Mouse (Mus musculus) retina, postnatal 1 day (tissue): Measurements from ENCODE around the gene Vsx1.

Source experiments
- DNase-seq: peaks from one replicate; pipeline ENCODE4 v3.0.0-alpha.2; 2012

Gene Vsx1

DNA sequence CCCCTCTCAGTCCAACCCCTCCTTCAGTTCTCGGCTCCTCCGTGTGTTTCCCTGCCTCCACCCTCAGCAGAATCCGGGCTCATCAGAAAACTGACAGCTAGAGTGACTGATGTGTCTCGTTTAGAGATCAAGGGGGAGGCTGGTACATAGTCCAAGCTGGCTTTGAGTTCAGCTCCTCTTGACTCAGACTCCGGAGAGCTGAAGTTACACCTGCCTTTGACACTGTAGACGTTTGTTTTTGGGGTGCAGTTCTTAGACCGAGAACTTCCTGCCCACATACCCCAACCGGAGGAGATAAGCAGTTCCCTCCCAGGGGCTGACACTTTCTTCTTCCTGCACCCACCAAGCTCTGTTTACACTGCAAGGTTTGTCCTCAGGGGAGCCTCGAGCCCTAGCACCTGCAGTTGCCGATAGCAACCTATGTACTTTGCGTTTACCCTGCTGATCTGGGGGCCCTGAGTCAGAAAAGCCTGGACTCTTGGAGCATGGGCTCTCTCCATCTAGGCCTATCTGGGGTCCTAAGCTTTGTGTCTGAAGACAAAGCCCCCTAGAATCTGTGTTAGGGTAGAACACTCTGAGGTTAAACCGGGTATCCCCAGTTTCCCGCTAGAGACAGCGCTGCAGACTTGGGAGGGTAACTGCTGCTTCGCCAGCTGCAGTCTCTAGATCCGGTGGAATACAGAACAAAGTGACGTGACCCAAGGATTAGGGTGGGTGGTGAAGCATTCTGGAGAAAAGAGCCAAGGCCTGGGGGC is 21.9 kb downstream of the Vsx1 start:
- DNase-seq, result peak; percentile 65

DNA sequence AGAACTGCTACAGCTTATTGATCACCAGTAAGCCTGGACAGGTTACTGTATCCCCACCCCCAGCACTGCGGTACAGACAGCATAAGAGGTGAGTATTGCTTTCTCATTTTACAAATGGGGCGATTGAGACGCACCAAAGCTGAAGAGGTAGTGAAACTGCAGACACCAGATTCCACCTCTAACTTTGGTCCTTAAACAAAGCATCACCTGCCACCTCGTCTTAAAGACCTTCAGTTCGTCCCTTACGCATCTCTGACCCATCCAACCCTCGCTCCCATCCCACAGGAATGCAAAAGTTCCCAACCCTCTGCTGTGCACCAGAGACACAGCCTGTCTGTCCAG is 22.5 kb downstream of the Vsx1 start:
- DNase-seq, result no peak

DNA sequence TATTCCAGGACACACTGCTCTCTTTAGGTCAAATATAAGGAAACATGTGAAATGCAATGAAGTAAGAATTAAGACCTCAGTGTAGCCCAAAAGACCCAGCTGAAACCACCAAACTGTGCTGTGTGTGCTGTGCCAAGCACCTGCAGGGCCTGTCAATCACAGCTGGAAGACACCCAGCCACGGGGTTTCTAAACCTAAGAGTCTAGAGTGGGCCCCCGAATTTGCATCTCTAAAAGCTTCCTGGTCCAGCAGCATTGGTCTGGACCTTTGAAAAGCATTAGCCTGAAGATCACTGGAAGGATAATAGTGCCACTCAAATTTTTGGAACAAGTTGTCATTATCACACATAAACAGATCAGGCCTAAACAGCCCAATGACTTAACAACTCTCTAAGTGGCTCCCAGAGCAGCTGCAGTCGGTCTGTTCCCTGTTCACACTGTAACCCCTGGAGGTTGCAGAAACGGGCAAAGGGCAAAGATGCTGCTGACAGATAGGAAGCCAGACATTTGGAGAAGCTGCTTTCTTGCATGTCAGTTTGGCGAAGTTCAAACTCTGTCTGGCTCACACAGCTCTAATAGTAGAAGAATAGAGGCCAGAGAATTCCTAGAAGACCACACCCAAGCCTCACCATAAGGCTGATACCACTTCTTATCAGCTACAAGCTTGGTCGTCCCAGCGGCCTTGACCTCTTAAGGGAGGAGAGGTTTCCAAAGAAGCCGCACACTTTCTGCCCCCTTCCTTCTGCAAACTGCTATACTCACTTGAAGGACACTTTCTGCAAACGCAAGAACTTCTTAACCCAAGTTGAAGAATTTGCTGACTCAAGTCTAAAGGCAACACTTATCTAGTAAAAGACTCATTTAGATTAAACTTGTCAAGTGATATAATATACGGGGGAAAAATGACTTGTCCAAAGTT is 23.4 kb downstream of the Vsx1 start:
- DNase-seq, result no peak

DNA sequence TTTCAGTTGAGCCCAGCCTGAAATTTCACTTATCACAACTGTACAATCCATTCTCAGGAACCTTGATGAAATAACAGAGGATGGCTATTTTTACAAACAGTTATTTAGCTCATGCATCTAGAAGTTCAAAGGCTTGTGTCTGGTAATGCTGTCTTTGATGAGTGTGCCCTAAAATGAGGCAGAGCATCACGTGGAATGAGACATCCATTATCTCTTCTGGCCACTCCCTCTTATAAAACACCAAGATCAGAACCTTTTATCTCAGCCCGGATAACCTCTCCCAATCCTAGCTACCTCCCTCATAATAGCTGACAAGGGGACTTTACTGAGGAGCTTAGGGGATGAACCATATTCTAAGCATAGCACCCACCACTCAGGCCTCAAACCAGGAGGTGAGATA is 24.2 kb downstream of the Vsx1 start:
- no peak for DNase-seq

DNA sequence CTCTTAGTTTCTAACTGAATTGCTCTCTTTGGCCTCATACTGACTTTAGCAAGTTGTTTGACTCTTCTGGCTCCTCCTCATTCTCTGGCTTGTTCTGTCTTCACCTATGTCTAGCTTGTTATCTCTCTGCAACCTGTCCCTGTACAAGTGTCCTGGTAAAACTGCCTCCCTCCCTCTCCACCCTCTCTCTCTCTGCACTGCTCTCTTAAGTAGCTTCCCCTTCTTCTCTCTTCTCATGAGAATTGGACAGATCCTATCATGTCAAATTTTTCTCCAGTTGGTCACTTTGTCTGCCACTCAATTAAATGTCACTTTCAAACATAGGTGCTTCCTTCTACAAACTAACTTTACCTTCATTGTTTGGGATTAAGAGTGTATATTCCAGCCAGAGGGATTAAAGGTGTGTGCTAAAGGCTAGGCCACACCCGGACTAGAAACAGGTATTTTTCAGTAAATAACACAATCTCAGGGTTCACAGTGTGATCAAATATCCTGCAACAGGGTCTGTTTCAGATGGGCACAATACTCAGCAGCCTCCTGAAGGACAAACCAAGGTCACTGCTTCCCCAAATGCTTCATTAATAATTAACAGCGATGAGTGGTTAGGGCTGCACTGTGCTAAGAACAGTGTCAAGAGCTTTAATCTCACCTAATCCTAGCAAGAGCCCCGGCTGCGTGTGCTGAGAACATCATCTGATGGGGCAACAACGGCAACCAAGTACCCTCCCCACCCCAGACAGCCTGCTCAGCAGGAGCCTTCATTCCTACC is 24.8 kb downstream of the Vsx1 start:
- no peak for DNase-seq

DNA sequence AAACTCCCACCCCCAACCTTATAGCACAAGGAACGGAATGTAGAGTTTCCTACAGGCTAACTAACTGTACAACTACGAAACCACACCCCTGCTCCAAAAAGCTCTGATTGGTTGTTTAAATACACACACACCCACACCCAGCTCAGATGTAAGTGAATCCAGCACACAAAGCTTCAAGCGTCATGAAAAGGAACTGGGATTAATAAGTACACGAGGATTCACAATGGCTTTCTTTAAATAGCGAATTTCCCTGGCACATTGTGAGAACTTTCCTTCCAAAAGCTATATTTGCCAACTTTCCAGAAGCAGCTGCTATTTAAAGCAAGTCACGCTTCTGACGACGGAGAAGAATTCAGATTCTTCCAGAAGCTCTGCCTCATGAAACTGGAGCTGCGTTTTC is 25.9 kb downstream of the Vsx1 start:
- DNase-seq, result no peak

DNA sequence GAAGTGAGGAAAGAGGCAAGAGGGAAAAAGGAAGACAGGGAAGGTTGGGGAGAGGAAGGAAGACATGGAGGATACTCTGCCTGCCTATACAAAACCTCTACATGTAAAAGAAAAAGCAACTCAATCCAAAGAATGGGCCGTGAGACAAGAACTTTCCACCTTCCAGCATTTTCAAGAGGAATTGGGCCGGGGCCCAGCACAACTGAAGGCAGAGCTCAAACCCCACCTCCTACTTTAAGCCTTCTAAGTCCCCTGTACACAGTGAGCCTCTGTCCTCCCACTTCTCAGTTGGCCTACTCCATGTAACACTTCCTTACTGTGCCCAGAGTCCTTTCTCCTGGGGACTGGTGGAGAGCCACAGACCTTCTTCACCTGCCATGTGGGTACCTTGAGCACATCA is 27.2 kb downstream of the Vsx1 start:
- no peak for DNase-seq

DNA sequence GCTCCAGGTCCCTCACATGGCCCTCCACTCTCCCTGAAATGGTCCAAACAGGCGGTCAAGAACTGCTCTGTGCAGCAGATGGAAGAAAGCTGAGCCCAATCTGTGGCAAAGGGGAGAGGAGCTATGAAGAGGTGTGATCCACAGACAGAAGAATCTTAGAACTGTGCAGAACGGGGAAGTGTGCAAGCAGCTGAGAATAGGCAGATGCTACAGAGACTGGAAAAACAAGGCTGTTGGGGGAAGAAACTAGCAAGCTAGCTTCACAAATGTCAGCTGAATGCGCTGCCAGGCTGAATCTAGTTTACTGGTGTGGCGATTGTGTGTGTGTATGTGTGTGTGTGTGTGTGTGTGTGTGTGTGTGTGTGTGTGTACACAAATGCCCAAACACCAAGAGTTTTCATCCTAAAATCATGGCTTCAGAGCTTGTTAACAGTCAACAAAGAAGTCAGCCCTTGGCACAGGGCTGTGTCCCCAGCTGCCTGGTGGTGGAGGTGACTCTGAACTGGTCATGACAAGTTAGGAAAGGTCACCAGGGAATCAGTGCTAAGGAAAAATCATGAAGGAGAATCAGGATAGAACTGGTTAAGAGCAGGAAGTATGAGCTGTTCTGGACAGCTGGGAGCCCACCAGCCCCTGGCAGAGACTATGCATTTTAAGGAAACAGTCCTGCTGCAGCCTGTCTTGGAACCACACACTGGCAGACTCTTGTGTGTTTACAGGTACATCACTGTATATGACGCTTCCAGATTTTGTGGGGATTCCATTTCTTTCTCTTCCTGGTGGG is 28.3 kb downstream of the Vsx1 start:
- no peak for DNase-seq

DNA sequence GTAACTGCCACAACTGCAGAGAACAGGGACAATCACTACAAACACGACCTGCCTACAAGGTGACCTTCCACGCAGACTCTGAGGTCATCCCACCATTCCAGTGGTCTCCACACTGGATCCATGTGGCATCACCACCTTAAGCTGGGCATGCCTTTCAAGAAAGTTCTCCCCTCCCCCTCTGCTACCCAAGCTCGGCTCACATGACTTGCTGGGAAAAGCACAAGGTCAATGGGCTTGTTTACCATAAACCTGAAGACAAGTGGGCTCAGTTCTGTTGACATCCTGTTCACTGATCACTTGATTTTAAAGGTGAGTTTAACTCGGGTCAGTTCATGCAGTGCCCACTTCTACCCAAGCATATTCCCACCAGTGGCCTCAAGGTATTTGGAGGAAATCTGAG is 29.1 kb downstream of the Vsx1 start:
- DNase-seq, result no peak

DNA sequence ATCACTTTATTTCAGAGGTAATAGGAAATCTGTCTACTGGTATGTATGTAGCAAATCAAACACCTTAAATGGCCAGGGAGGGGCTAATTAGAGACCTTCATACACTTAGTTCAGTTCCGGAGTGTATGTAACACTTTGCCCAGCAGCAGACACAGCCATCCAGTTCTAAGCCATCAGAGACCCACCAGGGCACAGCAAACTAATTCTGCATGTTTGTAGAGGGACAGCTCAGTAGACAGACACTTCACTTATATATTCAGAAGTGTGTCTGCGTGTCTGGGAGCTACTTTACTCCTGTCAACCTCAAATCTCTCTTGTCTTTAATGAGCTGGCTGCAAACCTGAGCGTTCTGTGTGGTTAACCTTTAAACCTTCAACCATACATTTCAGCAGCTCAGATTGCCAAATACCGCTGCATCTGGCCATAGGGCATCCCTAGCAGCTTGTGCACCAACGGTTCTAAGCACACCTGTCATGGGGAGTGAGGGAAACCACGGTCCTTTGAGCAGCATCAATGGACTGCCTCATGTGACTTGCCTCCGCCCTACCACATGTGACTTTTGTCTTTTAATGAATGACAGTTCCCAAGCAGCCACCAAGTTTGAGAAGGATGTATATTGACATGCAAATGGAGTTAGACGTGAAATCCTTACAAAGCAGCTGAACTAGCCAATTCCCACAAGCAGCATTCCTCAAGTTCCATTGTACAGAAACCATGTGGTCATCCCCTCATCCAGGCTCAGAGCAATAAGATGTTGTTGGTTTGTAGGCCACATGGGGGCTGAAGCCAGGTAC is 32.0 kb downstream of the Vsx1 start:
- DNase-seq, result no peak

DNA sequence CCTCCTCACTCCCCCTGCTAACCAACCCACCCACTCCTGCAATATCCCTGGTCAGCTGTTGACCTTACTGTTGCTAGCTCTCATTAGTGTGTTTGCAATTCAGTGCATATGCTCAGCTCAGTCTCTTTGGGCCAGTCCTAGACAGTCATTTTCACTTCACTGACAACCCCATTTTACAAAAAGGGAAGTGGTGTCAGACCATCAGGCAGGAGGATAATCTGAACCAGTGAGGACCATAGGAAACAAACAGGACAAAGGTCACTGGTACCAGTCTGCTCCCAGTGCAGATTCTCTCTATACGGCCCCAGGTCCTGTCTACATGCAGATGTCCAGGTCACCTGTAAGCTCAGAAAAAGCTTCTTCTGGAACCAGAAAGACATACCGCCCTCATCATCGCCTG is 33.0 kb downstream of the Vsx1 start:
- no peak for DNase-seq

DNA sequence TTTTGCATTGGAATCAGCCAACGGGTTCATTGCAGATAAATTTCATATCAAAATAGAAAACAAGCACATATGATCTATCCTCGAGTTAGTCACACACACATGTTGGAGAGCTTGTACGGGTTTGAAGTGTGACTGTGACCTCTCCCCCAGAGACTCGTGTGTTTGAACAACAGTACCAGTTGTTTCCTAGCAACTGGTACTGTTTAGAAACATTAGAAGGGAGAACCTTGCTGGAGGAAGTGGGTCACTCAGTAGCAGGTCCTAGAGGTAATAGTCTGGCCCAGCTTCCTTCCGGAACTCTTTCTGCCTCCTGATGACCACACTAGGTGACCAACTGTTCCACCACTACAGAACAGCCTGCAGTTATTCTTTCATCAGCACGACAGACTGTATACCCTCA is 33.9 kb downstream of the Vsx1 start:
- DNase-seq, result no peak

DNA sequence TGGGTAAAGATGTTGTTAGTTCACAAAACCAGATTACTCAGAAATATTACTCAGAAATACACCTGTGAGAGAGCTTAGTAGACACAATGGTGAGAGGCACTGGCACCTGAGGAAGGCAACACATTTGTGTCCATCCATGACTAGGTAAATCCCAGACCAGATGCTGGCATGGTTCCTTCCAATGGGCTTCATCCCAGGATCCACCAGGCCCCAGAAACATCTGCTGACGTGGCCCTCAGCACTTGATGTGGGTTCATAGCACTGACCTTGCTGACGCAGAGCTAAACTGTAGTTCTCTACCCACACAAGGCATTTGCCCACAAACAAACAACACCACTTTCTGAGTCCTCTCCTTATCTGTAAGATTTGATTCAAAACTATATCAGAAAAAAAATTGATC is 34.3 kb downstream of the Vsx1 start:
- no peak for DNase-seq

DNA sequence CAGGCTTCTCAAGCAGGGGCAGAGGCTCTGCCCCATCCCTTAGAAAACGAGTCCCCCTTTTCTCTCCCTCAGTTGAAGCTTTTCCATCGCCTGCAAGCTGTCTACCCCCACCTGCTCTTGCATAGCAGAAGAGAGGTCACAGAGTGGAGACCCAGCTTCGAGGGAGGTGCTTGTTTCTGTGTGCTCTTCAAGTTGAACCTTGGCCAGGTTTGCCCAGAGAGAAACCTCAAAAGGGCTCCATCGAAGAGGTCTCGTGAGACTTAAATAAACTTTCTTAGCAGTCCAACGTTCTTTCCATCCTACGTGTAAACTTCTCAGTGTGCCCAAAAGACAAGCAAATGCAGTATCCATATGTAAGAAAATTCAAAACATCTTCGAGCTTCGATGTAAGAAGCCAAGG is 37.8 kb downstream of the Vsx1 start:
- no peak for DNase-seq

DNA sequence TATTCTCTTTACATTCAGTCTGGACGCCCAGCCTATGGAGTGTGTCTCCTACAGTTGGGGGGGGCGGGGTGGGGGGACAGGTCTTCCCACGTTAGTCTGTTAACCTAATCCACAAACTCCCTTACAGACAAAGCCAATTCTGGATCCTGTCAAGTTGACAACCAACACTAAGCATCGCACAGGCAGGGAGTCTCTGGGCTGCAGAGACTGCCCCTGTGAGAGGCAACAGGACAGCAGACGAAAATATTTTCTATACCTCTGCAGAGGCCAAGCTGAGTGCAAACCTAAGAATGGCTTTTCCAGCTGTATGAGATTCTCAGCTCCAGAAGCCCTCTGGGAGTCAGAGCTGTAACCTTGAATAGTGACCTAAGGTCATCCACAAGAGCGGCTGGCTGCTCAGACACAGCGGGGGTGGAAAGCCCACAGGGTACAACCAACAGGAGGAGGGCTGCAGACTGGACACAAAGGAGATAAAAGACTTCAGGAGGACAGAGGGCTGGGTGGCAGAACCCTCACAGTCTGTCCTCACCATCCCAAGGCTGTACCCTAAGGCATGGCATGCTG is 38.6 kb downstream of the Vsx1 start:
- peak; percentile 14 for DNase-seq

DNA sequence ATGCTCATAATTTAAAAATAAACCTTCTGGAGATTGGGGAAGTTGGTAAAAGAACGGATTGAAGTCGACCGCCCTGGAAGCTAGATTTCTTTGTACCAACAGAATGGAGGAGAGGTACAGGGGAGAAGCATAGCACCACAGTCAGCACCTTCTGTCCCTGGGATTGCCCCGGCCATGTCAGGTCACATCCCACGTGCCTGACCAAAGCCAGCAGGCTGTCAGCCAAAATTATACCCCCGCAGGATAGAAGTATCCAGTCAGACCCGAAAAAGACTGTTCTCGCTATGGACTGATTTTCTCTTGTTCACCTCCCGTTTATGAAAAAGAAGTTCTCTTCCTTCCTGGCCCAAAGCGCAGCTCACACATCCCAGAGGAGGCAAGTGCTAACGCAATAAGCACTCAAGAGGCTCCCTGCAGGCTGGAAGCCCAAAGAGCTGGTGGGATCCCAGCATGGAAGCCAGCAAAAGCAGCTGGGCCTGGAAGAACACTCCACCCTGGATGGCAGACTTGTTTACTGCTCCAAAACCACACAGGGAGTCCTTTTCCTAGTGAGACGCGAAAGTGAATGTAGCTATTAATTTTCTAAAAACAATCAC is 40.8 kb downstream of the Vsx1 start:
- DNase-seq, result no peak

DNA sequence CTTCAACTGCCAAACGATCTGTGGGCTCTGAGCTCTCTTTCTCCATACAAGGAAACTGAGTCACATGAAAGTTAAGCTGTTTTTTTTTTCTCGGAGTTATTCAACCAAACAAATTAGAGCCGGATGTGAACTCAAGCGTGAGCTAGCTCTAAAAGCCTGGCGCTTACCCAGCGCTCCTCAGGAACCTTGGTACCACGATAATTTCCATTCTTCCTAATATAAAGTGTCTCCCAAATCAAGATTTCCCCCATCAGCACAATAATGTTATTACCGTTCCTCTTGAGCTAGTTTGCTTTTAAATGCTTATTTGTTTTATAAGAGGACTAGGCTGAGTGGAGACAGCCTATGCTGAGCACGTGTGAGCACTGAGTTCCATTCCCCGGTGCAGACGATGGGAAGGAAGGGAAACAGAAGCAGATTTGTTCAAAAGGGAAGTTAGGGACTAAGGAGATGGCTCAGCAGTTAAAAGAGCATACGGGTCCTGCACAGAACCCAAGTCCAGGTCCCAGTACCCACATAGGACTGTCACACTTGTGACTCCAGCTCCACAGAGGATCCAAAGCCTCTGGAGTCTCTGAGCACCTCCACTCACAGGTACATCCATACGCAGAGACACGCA is 41.4 kb downstream of the Vsx1 start:
- peak; percentile 30 for DNase-seq

DNA sequence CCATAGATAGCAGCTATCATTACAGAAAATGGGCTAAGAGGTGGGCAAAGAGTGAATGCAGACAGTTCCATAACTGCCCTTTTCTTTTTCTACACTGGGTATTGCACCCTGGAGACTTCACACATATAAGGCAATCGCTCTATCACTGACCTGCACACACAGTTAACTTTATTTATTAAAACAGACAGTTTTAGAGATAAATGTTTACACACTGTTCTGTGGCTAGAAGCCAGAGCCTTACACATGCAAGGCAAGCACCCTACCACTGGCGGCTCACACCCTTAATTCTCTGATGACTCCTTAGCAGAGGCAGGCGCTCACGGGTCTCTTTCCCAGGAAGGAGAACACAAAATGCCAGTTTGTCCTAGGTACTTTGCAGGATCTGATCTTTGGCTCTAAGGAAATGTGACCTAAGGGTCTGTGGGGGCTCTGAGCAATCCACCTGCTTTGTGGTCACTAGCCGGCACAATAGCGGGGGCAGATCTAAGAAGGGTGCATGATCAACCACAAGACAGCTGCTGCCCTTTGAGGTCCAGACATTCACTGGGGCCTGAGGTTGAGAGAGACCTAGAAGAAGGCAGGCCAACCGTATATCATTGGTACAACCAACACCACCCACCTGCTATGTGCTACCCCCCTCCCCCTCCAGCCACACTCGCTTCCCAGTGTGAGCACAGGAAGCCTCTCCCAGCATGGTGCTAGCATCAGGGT is 42.6 kb downstream of the Vsx1 start:
- no peak for DNase-seq

DNA sequence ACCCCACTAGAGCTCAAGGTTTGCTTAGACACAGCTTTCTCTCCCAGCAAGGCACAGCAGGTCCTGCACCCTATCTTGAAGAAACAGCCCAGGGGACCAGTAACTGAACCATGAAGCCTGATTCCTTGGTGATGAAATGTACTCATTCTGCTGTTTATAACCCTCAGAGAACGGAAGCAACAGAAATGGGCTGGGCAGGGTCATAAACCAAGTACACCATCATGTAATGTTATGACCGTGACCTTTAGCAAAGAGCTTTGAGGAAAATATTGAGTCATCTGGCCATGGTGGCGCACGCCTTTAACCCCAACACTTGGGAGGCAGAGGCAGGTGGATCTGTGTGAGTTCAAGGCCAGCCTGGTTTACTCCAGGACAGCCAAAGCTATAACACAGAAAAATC is 43.9 kb downstream of the Vsx1 start:
- no peak for DNase-seq
